Mouse (Mus musculus) left cerebral cortex, adult 2 months (tissue): Measurements from ENCODE around the gene Pbx1. TPM values are rescaled to one million over a fixed set of nuclear protein-coding genes. Genes with fewer than 3 reads are reported as not detected.
A peak's percentile ranks its signal among the peaks of the same experiment; 100 is the strongest.

Source experiments
- DNase-seq, 2 experiments: peaks; one replicate each; pipeline ENCODE4 v3.0.0; 2021 to 2022; ENCODE audit warnings: low spot score in 2 of 2, mixed read lengths in 1 of 2; ENCODE audit errors: extremely low spot score in 1 of 2
- H3K27ac ChIP-seq: fragments of 200-600 bp; 2 replicates; pipeline ENCODE4 v1.8.1; 2022
- H3K4me3 ChIP-seq: fragments of 200-600 bp; 2 replicates; pipeline ENCODE4 v1.8.1; 2022
- CTCF ChIP-seq: fragments of 200-600 bp; IDR thresholded peaks from 2 replicates; pipeline ENCODE4 v1.8.1; 2022; ENCODE audit warnings: antibody characterized with exemption, mild to moderate bottlenecking, moderate library complexity
- intact Hi-C: fragments of 180-260 bp; cut with DNase I; formaldehyde crosslinking; loops from one replicate; pipeline ENCODE4 v1.15.1; 2025
- total RNA-seq, 2 experiments: library from RNA; stranded (reverse); gene quantifications; 2 replicates each; pipeline ENCODE4 v1.2.3; 2021

The Pbx1 gene
- total RNA-seq, 2 experiments from 2014 or later, result 140 to 143 TPM

DNA sequence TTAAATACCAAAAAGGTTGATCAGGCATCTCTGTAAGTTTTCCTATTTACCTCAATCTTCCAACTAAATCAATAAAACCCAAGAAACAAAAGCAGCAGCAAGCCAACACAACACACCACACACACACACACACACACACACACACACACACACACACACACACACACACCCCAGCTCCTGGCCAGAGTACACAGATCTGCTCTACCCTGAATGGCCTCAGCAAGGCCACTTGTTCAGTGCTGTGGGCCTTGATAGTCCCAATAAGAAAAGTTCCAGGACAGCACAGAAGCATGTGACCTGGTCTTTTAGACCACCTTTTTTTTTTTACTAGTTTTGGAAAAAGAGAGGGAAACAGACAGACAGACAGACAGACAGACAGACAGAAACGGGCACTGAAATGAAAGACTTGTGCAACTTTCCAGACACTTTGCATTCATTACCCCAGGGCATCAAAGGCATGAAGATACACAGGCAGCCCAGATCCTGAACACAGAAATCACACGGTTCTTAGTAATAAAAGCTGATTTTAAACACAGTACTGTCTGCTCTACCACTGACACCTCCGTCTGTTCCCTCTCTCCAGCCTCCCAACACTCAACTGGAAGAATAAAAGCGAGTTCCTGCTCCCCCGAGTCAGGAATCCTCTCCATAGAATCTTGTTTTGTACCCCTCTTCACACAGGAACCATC, 6.9 kb downstream of the Pbx1 start:
- H3K27ac ChIP-seq, result peak overlapping the region; percentile 96
- no peak for DNase-seq

DNA sequence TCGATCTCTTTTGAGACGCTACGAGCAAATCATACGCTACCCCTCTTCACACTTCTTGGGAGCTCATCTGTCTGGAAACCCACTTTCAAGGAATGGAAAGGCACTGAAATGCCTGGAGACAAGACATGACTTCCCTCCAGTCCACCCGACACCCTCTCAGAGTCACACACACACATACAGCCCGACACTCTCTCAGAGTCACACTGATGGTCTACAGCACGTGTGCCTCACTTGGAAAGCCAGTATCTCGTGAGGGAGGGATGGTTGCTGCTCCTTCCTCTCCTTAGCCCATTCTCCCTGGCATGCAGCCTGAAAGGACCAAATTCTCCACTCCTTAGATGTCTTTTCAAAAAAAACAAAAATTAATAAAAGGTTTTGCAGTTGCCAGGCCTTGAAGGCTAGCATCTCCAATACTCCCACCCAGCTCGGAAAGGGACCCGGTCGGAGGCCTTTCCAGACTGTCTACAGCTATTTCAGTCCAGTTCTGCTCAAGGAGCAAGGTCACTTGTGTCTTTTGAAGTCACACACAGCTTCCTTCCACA, 8.6 kb downstream of the Pbx1 start:
- TF ChIP-seq CTCF, result no peak
- intact Hi-C loops, result no loop called here
- Histone ChIP-seq H3K27ac (peak overlapping the region; percentile 58), H3K4me3 (peak overlapping the region; percentile 33)
- no peak for DNase-seq

More for the DNA sequence above, 6.9 kb downstream of the Pbx1 start:
- peak overlapping the region; percentile 90 for H3K4me3 ChIP-seq
- TF ChIP-seq CTCF, result no peak
- intact Hi-C loops, result loop anchor here (2.0 to 5.0 kb wide), 3 partner anchors 42 to 103 kb away; no protein-coding TSS in a partner anchor

DNA sequence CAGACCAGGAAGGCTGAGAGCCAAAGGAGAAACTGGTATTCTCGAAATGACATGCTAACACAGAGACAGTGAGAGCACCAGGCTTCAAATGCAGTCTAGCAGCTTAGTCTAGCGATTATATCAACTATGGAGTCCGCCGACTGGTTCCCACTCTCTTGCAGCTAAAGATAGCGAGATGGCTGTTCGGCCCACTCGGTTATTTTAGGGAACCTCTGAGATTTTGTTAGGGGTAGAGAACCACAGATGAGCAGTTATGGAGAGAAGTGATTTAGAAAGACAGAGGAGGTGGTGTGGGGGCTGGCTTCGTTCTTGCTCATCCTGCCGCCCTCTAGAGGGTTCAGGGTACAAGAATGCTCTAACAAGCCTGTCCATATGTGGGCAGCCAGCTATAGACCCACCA, 13.2 kb downstream of the Pbx1 start:
- H3K27ac ChIP-seq, result no peak overlapping the region
- peak; percentile 5 for TF ChIP-seq CTCF
- intact Hi-C loops, result loop anchor here (2.0 kb wide), 2 partner anchors 34 to 1004 kb away; no protein-coding TSS in a partner anchor
- DNase-seq, result peak in 1 of 2 experiments; percentile 63
- no peak overlapping the region for H3K4me3 ChIP-seq

DNA sequence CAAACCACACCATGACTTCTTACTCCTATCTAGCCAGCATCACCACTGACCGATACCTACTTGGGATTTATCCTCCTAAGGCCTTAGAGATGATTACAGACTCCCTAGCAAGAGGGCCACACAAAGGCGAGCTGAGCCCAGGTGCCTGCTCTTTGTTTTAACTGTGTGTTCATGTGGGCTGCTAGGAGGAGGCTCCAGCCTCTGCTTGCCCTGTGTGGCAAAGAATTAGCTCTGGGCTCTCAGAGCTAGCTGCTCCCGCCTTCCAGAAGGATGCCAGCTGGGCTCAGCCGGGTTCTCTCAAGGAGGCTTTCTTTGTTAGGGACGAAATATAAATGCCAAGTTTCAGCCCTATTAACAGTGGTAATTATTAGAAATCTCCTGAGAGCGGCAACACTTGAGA, 14.4 kb downstream of the Pbx1 start:
- Histone ChIP-seq H3K27ac (no peak overlapping the region; the same call in 1 of the 2 replicates), H3K4me3 (no peak overlapping the region)
- DNase-seq, result no peak
- TF ChIP-seq CTCF, result no peak
- intact Hi-C loops, result loop anchor here (2.0 kb wide), 2 partner anchors 33 to 1005 kb away; no protein-coding TSS in a partner anchor

DNA sequence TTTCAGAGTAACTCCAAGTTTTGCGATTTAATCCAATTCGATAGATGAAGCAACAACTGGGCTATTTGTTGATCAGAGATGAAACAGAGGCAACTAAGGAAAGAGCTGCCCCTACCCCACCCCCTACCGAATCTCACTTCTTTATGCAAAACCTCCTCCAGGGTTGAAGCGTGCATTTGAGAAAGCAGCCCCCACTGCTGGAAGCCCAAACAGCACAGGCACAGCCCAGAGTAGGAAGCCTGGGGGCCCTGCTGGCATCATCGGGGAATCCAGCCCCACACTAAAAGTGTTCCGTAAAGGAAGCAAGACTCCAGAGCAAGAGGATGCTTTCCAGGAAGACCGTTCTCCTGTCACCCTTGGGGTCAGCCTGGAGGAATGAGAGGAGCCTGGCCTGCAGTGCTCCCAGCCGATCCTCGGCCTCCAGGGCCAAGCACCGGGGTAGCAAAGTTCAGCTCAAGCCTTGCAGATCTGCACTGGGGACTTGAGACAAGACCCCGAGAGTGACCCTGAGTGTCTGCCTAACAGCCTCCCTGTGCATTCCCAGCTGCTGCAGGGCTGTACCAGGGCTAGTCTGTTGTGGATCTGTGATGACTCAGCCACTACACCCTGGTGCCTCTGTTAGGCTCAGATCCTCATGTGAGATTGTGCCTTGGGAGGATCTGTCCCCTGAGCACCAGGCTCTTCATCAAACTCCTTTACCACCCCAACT, 15.2 kb downstream of the Pbx1 start:
- no peak for TF ChIP-seq CTCF
- Histone ChIP-seq H3K4me3 (no peak overlapping the region), H3K27ac (peak overlapping the region; percentile 66)
- no peak for DNase-seq
- intact Hi-C loops, result no loop called here

DNA sequence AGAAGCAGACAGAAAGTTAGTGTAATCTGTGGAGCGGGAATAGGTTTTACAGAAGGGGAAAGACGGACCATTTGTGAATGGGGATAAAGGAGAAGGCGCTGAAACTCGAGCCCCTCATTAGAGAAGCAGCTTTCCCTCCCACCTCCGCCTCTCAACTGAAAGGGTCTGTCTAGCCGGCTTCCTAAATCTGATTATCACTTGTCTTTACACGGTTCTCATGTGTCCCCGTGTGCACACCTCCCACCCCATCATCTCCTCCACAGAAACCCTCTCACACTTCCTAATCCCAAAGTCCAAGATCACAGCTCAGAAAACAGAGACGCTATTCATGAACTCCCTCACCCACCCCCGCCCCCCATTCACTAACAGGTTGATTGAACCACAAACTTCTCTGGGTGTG, 21.5 kb downstream of the Pbx1 start:
- no peak for DNase-seq
- intact Hi-C loops, result no loop called here
- TF ChIP-seq CTCF, result no peak
- no peak overlapping the region for H3K27ac ChIP-seq
- H3K4me3 ChIP-seq, result no peak overlapping the region

DNA sequence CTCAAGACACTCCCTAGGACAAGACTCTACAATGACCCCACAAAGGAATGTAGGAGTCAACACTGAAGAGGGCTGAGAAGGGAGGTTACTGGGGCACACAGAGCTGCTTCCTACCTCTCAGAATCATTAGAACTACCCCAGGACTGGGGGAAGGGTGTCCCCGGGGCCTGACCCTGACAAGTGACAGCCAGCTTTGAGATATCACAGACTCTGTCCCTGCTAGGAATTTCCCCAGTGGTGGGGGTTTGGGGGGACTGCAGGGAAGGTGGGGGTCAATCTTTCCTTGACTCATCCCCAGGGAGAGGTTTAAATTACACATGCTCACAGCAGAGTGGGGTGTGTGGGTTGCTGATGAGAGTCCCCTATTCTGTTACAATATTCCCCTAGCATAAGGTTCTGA, 22.0 kb downstream of the Pbx1 start:
- no peak overlapping the region for H3K27ac ChIP-seq
- TF ChIP-seq CTCF, result no peak
- intact Hi-C loops, result no loop called here

DNA sequence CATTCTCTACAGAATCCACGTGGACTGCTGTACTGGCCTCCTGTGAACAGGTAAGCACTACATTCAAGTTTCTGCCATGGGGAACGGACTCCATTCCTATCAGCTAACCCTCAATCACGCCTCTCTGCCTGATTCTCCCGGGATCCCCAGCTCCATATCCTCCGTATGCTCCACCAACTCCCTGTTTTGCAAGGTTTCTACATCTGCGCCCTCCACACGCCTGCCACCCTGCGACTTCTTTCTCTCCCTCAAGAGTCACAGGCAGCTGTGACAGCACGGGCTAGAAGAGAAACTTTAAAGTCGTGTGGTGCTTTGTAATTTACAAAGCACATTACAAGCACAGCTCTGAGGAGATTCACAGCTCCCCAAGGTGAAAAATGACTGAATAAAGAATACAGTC, 23.3 kb downstream of the Pbx1 start:
- Histone ChIP-seq H3K4me3 (no peak overlapping the region), H3K27ac (peak overlapping the region; percentile 16; the same call in 1 of the 2 replicates)
- no peak for TF ChIP-seq CTCF
- DNase-seq, result no peak
- intact Hi-C loops, result no loop called here

More for the DNA sequence above, 22.0 kb downstream of the Pbx1 start:
- H3K4me3 ChIP-seq, result no peak overlapping the region
- DNase-seq, result no peak

DNA sequence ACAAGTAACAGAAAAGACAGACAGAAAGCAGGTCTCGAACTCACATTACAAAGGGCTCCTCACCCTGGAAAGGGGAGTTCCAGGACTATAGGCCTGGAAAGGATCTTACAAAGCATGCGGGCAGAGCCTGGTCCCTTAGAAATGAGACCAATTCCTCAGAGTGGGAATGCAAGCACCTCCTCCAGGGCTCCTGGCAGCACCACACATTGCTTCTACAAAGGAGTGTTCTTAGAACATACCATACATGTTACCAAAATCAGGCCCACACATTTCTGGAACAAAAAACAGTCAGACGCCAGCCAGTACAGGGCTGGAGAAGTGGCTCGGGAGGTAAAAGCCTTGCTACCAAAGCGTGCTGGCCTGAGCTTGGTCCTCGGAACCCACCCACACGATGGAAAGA, 24.1 kb downstream of the Pbx1 start:
- Histone ChIP-seq H3K27ac (peak overlapping the region; percentile 50; the same call in 1 of the 2 replicates), H3K4me3 (no peak overlapping the region)
- intact Hi-C loops, result no loop called here
- no peak for DNase-seq
- no peak for TF ChIP-seq CTCF

DNA sequence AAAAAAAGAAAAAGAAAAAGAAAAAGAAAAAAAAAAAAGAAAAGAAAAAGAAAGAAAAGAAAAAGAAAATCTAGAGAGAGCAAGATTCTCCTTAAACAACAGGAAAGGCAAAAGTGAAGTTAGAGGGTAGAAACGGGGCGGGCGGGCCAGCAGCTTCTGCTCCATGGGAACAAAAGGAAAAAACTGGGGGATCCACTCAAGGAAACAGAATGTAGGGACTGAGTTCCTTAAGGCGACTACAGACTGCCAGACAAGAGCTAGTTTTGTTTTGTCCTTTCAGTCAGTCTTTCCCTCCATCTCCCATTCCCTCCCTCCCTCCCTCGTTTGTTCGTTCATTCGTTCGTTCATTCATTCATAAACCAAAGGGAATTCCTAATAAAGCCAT, 25.8 kb downstream of the Pbx1 start:
- no peak overlapping the region for H3K27ac ChIP-seq
- H3K4me3 ChIP-seq, result no peak overlapping the region
- intact Hi-C loops, result no loop called here
- DNase-seq, result no peak
- no peak for TF ChIP-seq CTCF

DNA sequence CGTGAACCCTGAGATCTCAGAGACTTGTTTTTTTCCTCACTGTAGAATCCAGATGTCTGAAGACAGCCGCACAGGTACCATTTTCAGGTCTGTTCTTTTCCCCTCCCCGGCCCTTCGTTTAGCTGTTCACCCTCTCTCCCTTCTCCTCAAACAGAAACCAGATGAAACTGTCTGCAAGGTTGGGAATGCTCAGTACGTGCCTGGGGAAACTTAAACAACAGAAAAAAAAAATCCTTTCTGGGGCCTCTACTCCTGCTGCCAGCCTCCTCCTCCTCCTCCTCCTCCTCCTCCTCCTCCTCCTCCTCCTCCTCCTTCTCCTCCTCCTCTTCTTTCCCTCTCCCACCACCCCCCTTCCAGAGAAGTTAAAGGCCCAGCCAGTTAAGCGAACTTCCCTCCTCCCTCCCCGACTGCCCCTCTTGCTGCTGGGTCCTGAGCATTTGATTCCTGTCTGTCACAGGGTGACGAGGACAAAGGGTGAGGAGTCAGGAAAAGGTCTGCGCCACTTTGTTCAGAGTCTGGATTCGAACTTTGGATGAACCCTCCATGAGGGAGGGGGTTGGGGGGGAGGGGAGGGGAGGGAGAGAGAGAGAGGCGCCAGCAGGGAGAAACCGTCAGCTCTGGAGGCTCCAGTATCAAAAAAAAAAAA, 26.3 kb downstream of the Pbx1 start:
- TF ChIP-seq CTCF, result no peak
- no peak overlapping the region for H3K27ac ChIP-seq
- H3K4me3 ChIP-seq, result no peak overlapping the region
- intact Hi-C loops, result no loop called here
- no peak for DNase-seq

DNA sequence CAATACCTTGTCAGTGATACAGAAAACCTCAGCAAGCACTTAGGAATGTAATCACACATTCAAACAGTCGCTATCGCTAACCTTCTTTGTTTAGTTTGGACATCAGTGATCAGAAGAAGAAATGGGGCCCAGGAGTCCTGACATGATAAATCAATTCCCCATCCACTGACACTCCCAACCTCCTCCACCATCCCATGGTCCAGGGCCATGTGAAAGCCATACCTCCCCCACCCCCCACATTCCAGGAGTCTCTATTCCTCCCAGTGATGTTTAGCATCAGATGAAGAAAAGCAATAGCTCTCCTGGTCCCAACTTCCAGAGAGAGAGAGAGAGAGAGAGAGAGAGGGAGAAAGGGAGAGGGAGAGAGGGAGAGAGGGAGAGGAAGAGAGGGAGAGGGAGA, 28.5 kb downstream of the Pbx1 start:
- DNase-seq, result no peak
- intact Hi-C loops, result no loop called here
- Histone ChIP-seq H3K4me3 (no peak overlapping the region), H3K27ac (no peak overlapping the region)
- no peak for TF ChIP-seq CTCF
